Mouse (Mus musculus) testis, postnatal 10 days (tissue): ENCODE measurements around the gene Hexb.

Source experiments
- DNase-seq: peaks from one replicate; pipeline ENCODE4 v3.0.0; 2021; ENCODE audit warnings: low spot score

The Hexb gene

DNA sequence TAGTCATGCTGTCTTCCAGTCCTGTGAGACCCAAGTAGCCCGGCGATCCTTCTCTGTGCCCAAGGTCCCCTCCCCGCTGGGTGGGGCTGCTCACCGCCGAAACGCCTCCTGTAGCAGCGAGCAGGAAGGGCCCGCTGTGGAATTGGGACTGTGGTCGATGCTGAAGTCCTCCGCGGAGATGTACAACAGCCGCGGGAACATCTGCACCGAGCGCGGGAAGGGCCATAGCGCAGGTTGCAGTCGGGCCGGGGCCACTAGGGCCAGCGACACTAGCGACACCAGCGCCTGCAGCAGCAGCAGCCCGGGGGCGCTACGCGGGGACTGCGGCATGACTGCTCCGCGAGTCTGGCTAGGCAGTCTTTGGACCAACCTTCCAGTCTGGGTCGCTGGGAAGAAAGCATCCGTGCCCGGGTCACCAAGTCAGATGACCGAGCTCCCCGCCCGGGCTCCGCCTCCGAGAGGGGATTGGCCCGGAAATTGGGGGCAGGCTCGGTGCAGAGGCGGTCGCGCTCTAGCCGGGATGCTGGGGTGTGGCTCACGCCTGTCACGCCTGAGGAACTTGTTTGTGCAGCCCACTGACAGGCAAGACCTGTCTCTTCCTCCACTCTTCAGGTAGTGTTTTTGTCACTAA lies at the start of gene Hexb:
Hexb (minus strand) TSS at position 426 of the 631 bp plus-strand sequence.
- DNase-seq, result peak; percentile 91

DNA sequence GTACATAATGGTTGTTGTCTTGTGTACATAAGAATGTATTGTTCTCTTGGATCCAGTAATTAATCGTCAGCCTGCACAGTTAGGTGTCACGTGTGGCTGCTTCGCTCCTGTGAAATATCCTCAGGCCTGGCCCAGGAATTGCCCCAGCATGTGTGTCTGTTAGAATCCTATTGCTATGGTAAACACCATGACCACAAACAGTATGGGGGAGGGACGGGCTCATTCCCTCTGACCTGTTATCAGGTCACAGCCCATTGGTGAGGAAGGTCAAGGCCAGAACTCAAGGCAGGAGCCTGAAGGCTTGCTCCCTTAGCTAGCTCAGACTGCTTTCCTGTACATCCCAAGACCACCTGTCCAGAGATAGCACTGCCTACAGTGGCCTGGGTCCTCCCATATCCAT lies 49.6 kb upstream of the Hexb start:
- no peak for DNase-seq

GRCm38 (mm10) chr13:97246217-97246616 lies 48.1 kb upstream of the Hexb start:
- no peak for DNase-seq

DNA sequence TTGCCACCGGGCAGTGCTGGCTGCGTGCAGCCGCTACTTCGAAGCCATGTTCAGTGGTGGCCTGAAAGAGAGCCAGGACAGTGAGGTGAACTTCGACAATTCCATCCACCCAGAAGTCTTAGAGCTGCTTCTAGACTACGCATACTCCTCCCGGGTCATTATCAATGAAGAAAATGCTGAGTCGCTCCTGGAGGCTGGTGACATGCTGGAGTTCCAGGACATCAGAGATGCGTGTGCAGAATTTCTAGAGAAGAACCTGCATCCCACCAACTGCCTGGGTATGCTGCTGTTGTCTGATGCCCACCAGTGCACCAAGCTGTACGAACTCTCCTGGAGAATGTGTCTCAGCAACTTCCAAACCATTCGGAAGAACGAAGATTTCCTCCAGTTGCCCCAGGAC lies 47.0 kb upstream of the Hexb start:
- no peak for DNase-seq

GRCm38 (mm10) chr13:97244712-97245105 lies 46.6 kb upstream of the Hexb start:
- no peak for DNase-seq

DNA sequence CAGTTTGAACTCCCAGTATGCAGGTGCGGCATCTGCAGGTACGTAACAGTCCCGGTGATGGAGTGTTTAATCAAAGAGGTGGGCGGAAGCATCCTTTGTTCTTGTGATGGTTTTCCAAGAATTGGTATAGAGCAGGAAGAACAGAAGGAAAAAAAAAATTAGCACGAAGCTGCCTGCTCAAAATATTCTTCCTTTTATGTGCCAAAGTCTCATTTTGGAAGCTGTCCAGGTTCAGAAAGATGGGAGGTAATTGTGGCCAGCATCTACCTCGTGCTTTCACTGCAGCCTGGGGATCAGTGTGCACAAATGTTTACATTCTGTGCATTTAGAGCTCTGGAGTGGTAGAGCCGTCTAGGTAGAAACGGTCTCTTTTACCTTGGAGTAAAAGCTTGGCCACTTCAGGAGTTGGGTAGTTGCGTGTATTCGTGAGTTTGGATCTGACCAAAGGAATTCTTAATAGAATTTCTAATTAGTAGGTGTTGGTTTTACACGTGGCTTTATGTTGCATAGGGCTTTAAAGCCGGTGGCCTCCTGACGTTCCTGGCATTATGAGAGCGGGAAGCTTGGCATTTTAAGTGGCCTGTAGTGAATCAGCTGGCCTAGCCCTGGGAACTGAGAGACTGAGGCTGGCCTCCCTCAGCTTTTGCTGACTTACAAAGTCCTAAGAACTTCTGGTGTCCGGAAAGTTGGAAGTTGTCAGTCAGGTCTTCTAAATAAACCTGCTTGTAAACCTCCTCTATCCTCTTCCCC lies 46.0 kb upstream of the Hexb start:
- DNase-seq, result no peak

- DNase-seq, result no peak
Observed at GRCm38 (mm10) chr13:97242716-97243115, 44.6 kb upstream of the Hexb start.

- DNase-seq, result peak; percentile 43
Observed at GRCm38 (mm10) chr13:97241787-97242280, 43.7 kb upstream of the Hexb start.

DNA sequence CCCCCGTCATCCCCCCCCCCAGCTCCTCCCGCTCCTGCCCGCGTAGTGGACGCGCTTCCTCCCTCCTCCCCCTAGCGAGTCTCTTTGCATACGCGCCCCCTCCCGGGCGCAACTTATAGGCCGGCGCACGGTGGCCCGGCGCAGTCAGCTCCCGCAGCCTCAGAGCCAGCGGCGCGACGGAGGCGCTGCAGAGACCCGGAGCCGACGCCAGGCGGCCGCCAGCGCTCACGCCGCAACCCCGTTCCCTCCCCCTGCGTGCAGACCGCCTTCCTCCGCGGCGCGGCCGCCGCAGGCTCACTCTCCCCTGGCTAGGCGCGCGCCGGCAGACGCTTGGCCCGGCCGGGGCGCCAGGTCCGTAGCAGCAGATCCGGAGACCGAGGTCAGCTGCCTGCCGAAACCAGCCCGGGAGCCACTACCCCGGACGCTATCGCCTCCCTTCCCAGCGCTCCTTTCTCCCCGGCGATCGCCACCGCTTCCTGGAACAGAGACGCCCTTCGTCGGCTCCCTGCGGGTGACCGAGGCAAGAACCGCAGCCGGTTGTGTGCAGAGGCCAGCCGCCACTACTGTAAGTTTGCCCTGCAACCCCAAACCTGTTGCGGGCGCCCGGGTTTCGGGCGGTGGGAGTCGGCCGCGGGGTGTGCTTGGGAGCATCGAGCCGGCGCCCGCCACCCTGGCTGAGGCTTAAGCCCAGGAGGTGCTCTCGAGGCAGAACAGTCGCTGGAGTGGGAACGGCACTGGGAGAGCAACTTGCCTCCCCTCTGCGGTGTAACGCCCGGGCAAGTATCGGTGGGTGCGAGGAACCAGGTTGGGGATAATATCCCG lies 43.0 kb upstream of the Hexb start, which contains the start of gene Enc1:
Enc1 (plus strand) TSS at position 141 of the 822 bp plus-strand sequence.
- peak; percentile 91 for DNase-seq

DNA sequence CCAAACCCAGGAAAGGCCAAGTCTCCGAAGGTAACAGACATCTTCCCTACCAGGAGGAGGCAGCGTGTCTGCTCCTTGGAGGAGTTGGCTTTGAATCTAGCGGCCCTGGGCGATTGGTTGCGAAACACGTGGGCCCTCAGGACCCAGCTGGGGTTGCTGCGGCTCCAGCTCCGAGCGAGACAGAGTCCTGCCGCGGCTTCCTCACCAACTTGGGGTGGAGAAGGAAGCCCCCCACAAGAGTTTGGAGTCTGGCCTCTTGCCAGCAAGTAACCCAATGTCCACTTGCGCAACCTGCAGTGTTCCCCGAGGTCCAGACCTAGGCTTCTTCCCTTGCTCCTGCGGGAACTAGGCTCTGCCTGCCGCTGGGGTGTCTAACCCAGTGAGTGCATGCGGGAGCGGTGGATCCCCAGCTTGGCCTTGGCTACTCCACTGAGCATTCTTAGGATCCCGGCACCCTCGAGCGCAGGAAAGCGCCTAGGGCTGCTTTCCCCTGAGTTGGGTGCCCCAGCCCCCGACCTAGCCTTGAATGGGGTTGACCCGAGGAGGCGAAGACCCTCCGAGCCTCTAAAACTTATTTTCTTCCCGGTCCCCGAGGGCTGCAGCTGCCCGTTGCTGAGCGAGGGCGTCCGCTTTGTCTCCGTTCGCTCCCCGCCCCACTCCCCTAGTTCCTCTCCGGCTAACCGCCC lies 42.3 kb upstream of the Hexb start:
- DNase-seq, result peak; percentile 86

DNA sequence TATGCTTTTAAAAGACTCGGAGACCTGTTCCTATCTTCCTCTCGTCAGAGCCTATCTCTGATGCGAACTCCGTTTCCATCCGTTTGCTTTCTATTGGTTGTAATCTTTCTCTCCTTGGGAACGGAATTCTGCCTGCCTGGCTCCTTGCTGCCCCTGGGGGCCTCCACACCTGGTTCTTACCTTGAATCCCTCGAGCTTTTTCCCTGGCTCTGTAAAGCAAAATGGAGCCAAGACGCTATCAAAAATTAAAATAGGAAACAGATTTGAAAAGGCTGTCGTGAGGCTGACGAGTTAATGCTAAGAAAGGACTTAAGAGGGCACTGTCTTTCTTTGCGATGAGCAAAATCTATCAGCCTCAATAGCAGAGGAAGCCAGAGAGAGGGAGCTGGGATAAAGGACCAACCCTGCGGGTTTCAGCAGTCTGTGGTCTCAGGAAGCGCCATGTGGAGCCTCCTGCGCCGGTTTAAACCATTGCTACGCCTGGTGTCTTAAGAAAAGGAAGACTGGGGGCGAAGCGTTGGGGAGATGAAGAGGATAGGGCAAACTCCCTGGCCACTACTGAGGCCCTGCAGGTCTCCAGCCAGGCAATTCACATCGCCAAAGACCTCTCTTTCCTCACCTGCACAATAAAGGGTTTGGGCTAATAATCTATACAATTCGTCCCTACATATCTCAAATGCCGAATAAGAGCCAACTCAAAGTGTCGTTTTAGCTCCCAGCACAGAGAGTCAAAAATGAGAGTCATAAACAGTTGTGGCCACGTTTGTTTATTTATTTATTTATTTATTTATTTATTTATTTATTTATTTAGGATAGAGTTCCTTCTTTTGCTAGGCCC lies 41.4 kb upstream of the Hexb start:
- peak; percentile 63 for DNase-seq

GRCm38 (mm10) chr13:97238181-97238981 lies 40.2 kb upstream of the Hexb start:
- peak; percentile 46 for DNase-seq

DNA sequence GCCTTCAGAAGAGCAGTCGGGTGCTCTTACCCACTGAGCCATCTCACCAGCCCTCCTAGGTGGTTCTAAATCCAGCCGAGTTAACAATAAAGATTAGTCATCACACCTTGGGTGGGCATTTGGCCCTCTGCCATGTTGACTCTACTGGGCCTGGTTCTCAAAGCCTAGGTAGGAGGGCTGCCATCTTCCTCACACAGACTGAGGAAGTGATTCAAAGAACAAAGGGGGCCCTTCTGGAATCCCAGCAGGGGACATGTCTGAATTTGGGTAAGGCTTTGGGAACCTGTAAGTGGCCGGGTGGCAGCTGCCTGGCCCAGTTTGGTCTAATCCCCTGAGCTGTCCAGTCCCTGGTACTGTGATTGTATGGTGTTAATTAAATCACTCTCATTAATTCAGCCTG lies 39.5 kb upstream of the Hexb start:
- peak; percentile 52 for DNase-seq

GRCm38 (mm10) chr13:97235911-97236310 lies 37.8 kb upstream of the Hexb start:
- DNase-seq, result peak; percentile 49

DNA sequence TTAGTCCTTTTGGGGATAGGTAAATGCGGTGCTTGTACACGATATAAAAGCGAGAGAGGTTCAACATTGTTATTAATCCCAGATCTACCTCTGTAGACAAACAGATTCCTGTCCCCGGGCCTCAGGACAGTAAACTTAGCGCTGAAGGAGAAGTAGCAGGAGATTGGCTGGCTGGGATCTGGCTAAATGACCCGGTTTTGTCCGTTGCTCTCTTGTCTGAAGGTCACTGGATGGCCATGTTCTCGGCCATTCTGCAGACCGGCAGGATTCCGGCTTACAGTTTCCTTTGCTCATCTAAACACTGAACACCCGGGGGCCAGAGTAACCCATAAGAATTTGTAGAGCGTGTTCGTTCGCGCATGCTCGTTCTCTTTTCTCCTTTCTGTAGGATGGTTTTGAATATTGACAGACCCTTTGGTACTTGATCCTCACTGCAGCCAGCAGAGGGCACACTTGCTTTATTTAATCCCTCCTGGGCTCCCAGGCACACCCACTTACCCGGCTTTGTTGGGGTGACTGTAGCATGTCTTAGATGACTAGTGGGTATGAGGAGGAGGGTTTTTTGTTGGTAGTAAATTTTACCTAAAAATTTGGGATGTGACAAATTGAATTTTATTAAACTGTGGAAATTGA lies 36.7 kb upstream of the Hexb start:
- DNase-seq, result peak; percentile 89

DNA sequence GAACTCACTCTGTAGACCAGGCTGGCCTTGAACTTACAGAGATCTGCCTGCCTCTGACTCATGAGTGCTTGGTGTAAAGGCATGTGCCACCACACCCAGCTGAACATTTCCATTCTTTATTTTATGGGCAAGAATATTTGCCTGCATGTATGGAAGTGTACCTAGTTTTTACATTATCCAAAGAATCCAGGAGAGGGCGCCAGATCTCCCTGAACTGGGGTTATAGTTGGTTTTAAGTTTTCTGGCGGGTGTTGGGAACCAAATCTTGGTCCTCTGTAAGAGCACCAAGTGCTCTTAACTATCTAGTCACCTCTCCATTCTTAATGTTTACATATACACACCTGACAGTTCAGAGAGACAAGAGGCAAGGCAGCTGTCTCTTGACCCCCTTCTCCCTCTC lies 34.9 kb upstream of the Hexb start:
- DNase-seq, result no peak

GRCm38 (mm10) chr13:97230101-97230500 lies 31.9 kb upstream of the Hexb start:
- no peak for DNase-seq

- no peak for DNase-seq
Observed at GRCm38 (mm10) chr13:97227795-97228194, 29.6 kb upstream of the Hexb start.

DNA sequence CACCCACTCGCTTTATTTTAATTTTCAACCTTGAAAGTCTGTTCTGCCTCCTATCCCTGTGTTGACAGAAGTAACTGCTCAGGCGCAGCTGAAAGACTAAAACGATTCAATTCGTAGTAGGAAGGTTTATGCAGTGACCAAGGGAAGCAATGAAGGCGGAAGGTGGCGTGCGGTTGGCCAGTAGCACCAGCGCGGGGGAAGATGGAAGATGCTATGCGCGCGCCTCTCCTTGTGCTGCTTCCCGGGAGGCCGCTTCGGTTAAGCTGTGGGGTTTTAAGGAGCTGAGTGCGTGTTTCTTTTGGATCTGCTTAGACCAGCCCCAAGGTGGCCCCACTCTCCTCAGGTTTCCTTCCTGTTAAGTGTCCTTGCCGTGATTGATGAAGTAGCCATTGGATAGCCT lies 27.0 kb upstream of the Hexb start:
- DNase-seq, result no peak
